Mouse (Mus musculus): ENCODE data around the gene Mkrn1. TPM values are rescaled to one million over a fixed set of nuclear protein-coding genes. Genes with fewer than 3 reads are reported as not detected.

The Mkrn1 gene
- polyA plus RNA-seq, 1 experiment = 34.7 TPM

DNA sequence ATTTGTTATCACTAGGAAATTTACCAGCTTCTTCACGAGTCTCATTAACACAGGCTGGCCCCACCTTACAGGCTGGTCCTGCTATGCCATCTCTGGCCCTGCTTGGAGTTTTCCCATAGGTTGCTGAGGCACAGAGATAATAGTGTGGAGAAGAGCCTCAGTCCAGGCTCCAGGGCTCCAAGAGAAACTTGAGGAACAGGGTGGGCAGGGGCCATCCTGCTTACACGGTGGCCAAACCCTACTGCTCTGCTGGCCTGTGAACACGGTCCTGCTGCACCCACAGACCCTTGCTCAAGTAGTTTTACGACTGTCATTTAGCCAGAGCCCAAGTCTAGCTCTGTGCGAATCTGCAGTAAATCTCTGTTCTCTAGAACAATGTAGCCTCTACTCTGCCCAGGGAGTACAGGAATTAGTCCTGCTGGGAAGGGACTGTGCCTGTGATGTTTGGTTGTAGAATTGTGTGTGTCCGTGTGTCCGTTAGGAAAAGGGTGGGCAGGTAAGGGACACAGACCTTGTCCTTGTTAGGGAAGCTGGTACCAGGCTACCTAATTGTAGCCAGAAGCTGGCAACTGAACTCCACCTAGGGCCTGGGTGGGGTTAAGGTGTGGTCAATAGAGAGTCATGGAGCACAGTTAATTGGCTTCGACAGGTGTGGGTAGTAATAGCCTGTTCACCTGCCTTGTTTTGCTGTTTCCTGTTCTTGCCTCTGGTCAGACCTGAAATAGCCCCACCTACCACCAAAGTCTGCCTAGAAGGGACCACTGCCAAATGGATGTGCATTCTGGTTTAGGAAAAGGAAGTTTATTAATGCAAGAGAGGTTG is 35.3 kb upstream of the Mkrn1 start:
- Histone ChIP-seq H3K27me3 (ENCODE audit: control insufficient read depth, insufficient read depth, insufficient read length) (no peaks in the 10 kb centered on the region), H3K79me2 (ENCODE audit: control insufficient read depth, insufficient read depth) (no peaks in the 10 kb centered on the region), H3K4me2 (ENCODE audit: low read depth) (no peak overlapping the region), H3K4me3 (no peak overlapping the region), H3ac (ENCODE audit: control insufficient read depth, insufficient read length) (no peak overlapping the region), H3K36me3 (ENCODE audit: control insufficient read depth, insufficient read depth) (no peaks in the 10 kb centered on the region)
- TF ChIP-seq REST (IDR thresholded peaks at IDR 0.05; ENCODE audit: insufficient read depth, insufficient read length) (no peak), TCF12 (IDR thresholded peaks at IDR 0.05; ENCODE audit: insufficient read depth, poor library complexity, severe bottlenecking) (no peak), POLR2AphosphoS2 (IDR thresholded peaks at IDR 0.05; ENCODE audit: insufficient read length, low read depth) (no peak), MYOD1 (IDR thresholded peaks at IDR 0.05; ENCODE audit: control insufficient read depth in 1 of 3, insufficient read length in 2 of 3, low read depth in 2 of 3) (no peak), MYOG (IDR thresholded peaks at IDR 0.05; ENCODE audit: control insufficient read depth in 1 of 3, insufficient read depth in 1 of 3, insufficient read length in 2 of 3, low read depth in 2 of 3) (no peak), MAX (IDR thresholded peaks at IDR 0.05; ENCODE audit: low read depth) (no peak), USF1 (IDR thresholded peaks at IDR 0.05; ENCODE audit: low read depth) (no peak), SRF (IDR thresholded peaks at IDR 0.05; ENCODE audit: control insufficient read depth, insufficient read length, low read depth) (no peak), E2F4 (IDR thresholded peaks at IDR 0.05; ENCODE audit: insufficient read depth) (no peak), POLR2A (IDR thresholded peaks at IDR 0.05; ENCODE audit: insufficient read length, low read depth) (no peak), TCF3 (IDR thresholded peaks at IDR 0.05; ENCODE audit: insufficient read length, low read depth) (no peak), CEBPB (IDR thresholded peaks at IDR 0.05; ENCODE audit: insufficient read depth, poor library complexity, severe bottlenecking) (no peak)

DNA sequence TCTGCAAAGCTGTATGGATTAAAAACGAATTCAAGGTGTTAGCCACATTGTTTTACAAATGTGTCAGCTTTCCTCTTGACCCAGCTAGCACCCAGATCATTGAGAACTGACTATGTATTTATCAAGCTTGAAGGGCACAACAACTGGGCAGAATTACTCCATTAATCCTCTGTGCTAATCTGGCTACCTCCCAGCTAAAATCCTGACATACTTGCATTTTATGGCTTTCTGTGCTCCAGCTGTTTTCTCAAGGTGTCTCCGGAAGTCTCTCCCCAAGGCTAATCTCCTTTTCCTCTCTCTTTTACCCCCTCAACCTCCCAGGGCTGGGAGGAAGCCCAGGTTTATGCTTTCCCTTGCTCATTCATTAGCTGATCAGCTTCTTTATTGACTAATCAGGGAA is 34.4 kb upstream of the Mkrn1 start:
- H3K4me2 ChIP-seq (ENCODE audit: low read depth) = no peak overlapping the region
- TF ChIP-seq POLR2A (IDR thresholded peaks at IDR 0.05; ENCODE audit: insufficient read length, low read depth) (no peak), TCF3 (IDR thresholded peaks at IDR 0.05; ENCODE audit: insufficient read length, low read depth) (no peak), POLR2AphosphoS2 (IDR thresholded peaks at IDR 0.05; ENCODE audit: insufficient read length, low read depth) (no peak), USF1 (IDR thresholded peaks at IDR 0.05; ENCODE audit: low read depth) (no peak), MYOD1 (IDR thresholded peaks at IDR 0.05; ENCODE audit: control insufficient read depth in 1 of 3, insufficient read length in 2 of 3, low read depth in 2 of 3) (no peak)

DNA sequence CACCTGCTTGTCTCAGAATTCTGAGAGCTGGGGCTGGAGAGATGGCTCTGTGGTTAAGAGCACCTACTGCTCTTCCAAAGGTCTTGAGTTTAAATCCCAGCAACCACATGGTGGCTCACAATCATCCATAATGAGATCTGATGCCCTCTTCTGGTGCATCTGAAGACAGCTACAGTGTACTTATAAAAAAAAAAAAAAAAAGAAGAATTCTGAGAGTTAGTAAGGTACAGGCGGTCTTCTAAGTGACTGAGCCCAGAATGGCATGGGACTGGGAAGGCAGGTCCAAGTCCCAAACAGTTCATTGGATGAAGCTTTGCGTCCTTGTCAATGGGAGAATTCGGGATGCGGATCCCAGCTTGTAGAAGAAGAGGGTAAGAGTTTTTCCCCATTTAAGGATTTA is 33.3 kb upstream of the Mkrn1 start:
- TF ChIP-seq MYOD1 (IDR thresholded peaks at IDR 0.05; ENCODE audit: control insufficient read depth in 1 of 3, insufficient read length in 2 of 3, low read depth in 2 of 3) = no peak
- TF ChIP-seq TCF3 (IDR thresholded peaks at IDR 0.05; ENCODE audit: insufficient read length, low read depth) = no peak
- TF ChIP-seq REST (IDR thresholded peaks at IDR 0.05; ENCODE audit: insufficient read depth, insufficient read length) = no peak
- no peaks in the 10 kb centered on the region for H3K27me3 ChIP-seq (ENCODE audit: control insufficient read depth, insufficient read depth, insufficient read length)
- H3K79me2 ChIP-seq (ENCODE audit: control insufficient read depth, insufficient read depth) = no peaks in the 10 kb centered on the region
- no peaks in the 10 kb centered on the region for H3K36me3 ChIP-seq (ENCODE audit: control insufficient read depth, insufficient read depth)
- H3K4me2 ChIP-seq (ENCODE audit: low read depth) = no peak overlapping the region
- H3ac ChIP-seq (ENCODE audit: control insufficient read depth, insufficient read length) = no peak overlapping the region
- no peak overlapping the region for H3K4me3 ChIP-seq

More for the DNA sequence above, 34.4 kb upstream of the Mkrn1 start:
- no peak overlapping the region for H3ac ChIP-seq (ENCODE audit: control insufficient read depth, insufficient read length)
- H3K79me2 ChIP-seq (ENCODE audit: control insufficient read depth, insufficient read depth) = no peaks in the 10 kb centered on the region
- no peak overlapping the region for H3K4me3 ChIP-seq
- no peaks in the 10 kb centered on the region for H3K36me3 ChIP-seq (ENCODE audit: control insufficient read depth, insufficient read depth)
- no peaks in the 10 kb centered on the region for H3K27me3 ChIP-seq (ENCODE audit: control insufficient read depth, insufficient read depth, insufficient read length)

DNA sequence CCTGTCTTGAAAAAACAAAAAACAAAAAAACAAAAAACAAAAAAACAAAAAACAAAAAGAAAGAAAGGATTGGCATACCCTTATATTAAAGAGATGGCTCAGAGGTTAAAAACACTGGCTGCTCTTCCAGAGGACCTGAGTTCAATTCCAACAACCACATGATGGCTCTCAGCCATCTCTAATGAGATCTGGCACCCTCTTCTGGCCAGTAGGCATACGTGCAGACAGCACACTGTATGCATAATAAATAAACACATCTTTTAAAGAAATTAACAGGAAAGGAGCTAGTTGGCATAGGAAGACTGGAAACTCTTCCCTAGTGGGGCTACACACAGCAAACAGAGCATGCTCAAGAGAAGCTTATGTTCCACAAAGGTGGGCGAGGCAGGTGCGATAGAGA is 30.8 kb upstream of the Mkrn1 start:
- Histone ChIP-seq H3K27me3 (ENCODE audit: control insufficient read depth, insufficient read depth, insufficient read length) (no peaks in the 10 kb centered on the region), H3ac (ENCODE audit: control insufficient read depth, insufficient read length) (no peak overlapping the region), H3K36me3 (ENCODE audit: control insufficient read depth, insufficient read depth) (no peaks in the 10 kb centered on the region), H3K4me3 (no peak overlapping the region), H3K79me2 (ENCODE audit: control insufficient read depth, insufficient read depth) (no peaks in the 10 kb centered on the region), H3K4me2 (ENCODE audit: low read depth) (no peak overlapping the region)
- TF ChIP-seq MAX (IDR thresholded peaks at IDR 0.05; ENCODE audit: low read depth) (no peak), E2F4 (IDR thresholded peaks at IDR 0.05; ENCODE audit: insufficient read depth) (no peak), TCF3 (IDR thresholded peaks at IDR 0.05; ENCODE audit: insufficient read length, low read depth) (no peak), MYOG (IDR thresholded peaks at IDR 0.05; ENCODE audit: control insufficient read depth in 1 of 3, insufficient read depth in 1 of 3, insufficient read length in 2 of 3, low read depth in 2 of 3) (no peak), SRF (IDR thresholded peaks at IDR 0.05; ENCODE audit: control insufficient read depth, insufficient read length, low read depth) (no peak), TCF12 (IDR thresholded peaks at IDR 0.05; ENCODE audit: insufficient read depth, poor library complexity, severe bottlenecking) (no peak), MYOD1 (IDR thresholded peaks at IDR 0.05; ENCODE audit: control insufficient read depth in 1 of 3, insufficient read length in 2 of 3, low read depth in 2 of 3) (no peak), REST (IDR thresholded peaks at IDR 0.05; ENCODE audit: insufficient read depth, insufficient read length) (no peak), POLR2AphosphoS2 (IDR thresholded peaks at IDR 0.05; ENCODE audit: insufficient read length, low read depth) (no peak), CEBPB (IDR thresholded peaks at IDR 0.05; ENCODE audit: insufficient read depth, poor library complexity, severe bottlenecking) (no peak), USF1 (IDR thresholded peaks at IDR 0.05; ENCODE audit: low read depth) (no peak), POLR2A (IDR thresholded peaks at IDR 0.05; ENCODE audit: insufficient read length, low read depth) (no peak)

DNA sequence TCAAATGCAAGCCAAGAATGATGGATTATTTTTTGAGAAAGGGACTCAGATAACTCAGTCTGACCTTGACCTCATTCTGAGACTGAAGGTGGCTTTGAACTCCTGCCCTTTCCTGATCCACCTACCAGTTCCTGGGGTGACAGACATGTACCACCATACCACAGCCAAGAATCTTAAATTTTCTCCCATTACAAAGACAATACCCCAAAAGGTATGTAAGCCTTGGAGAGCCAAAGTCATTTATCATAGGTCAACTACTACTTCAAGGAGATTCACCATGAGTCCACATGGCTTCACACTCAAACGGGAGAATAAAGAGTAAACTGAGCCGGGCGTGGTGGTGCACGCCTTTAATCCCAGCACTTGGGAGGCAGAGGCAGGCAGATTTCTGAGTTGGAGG is 30.3 kb upstream of the Mkrn1 start:
- H3K4me3 ChIP-seq = no peak overlapping the region
- H3K27me3 ChIP-seq (ENCODE audit: control insufficient read depth, insufficient read depth, insufficient read length) = no peaks in the 10 kb centered on the region

More for the DNA sequence above, 30.3 kb upstream of the Mkrn1 start:
- H3ac ChIP-seq (ENCODE audit: control insufficient read depth, insufficient read length) = no peak overlapping the region
- H3K4me2 ChIP-seq (ENCODE audit: low read depth) = no peak overlapping the region
- TF ChIP-seq POLR2AphosphoS2 (IDR thresholded peaks at IDR 0.05; ENCODE audit: insufficient read length, low read depth) (no peak), MAX (IDR thresholded peaks at IDR 0.05; ENCODE audit: low read depth) (no peak), MYOD1 (IDR thresholded peaks at IDR 0.05; ENCODE audit: control insufficient read depth in 1 of 3, insufficient read length in 2 of 3, low read depth in 2 of 3) (no peak)
- no peaks in the 10 kb centered on the region for H3K79me2 ChIP-seq (ENCODE audit: control insufficient read depth, insufficient read depth)
- H3K36me3 ChIP-seq (ENCODE audit: control insufficient read depth, insufficient read depth) = no peaks in the 10 kb centered on the region
